Mouse (Mus musculus): ENCODE results near the gene Gm1110.

GRCm38 (mm10) chr9:26911251-26911650, 11.7 kb downstream of the Gm1110 start:
- no peak for TF ChIP-seq GATA1 (IDR thresholded peaks at IDR 0.05; ENCODE audit: borderline replicate concordance, low read length)
- TF ChIP-seq FLI1 (IDR thresholded peaks at IDR 0.05; ENCODE audit: low read length): no peak
